Mouse (Mus musculus): Measurements from ENCODE around the gene Idua. TPM values are rescaled to one million over a fixed set of nuclear protein-coding genes. Genes with fewer than 3 reads are reported as not detected.

Gene Idua
- total RNA-seq, 1 experiment from 2014 or later, result 10.7 TPM

GRCm38 (mm10) chr5:108708981-108709731 lies 49.0 kb downstream of the Idua start:
- no peak for ATAC-seq (replicated peaks; ENCODE audit: insufficient number of reproducible peaks, low FRiP score, low TSS enrichment, poor library complexity, severe bottlenecking)

GRCm38 (mm10) chr5:108711968-108712367 lies 51.8 kb downstream of the Idua start:
- no peak for ATAC-seq (replicated peaks; ENCODE audit: insufficient number of reproducible peaks, low FRiP score, low TSS enrichment, poor library complexity, severe bottlenecking)

GRCm38 (mm10) chr5:108713096-108713495 lies 53.0 kb downstream of the Idua start:
- ATAC-seq (replicated peaks; ENCODE audit: insufficient number of reproducible peaks, low FRiP score, low TSS enrichment, poor library complexity, severe bottlenecking), result no peak

- ATAC-seq (replicated peaks; ENCODE audit: insufficient number of reproducible peaks, low FRiP score, low TSS enrichment, poor library complexity, severe bottlenecking), result no peak
These were observed 53.6 kb downstream of the Idua start for GRCm38 (mm10) chr5:108713691-108714090.

- ATAC-seq (replicated peaks; ENCODE audit: insufficient number of reproducible peaks, low FRiP score, low TSS enrichment, poor library complexity, severe bottlenecking), result no peak
These were observed 54.0 kb downstream of the Idua start for GRCm38 (mm10) chr5:108714149-108714548.

- ATAC-seq (replicated peaks; ENCODE audit: insufficient number of reproducible peaks, low FRiP score, low TSS enrichment, poor library complexity, severe bottlenecking), result no peak
These were observed 55.8 kb downstream of the Idua start for GRCm38 (mm10) chr5:108715974-108716373.

- no peak for ATAC-seq (replicated peaks; ENCODE audit: insufficient number of reproducible peaks, low FRiP score, low TSS enrichment, poor library complexity, severe bottlenecking)
These were observed 57.9 kb downstream of the Idua start for GRCm38 (mm10) chr5:108718051-108718450.

GRCm38 (mm10) chr5:108719761-108720160 lies 59.6 kb downstream of the Idua start:
- ATAC-seq (replicated peaks; ENCODE audit: insufficient number of reproducible peaks, low FRiP score, low TSS enrichment, poor library complexity, severe bottlenecking), result no peak

GRCm38 (mm10) chr5:108724006-108724405 lies 63.9 kb downstream of the Idua start:
- ATAC-seq (replicated peaks; ENCODE audit: insufficient number of reproducible peaks, low FRiP score, low TSS enrichment, poor library complexity, severe bottlenecking), result no peak

- no peak; the same call in 1 of the 2 replicates for ATAC-seq (replicated peaks; ENCODE audit: insufficient number of reproducible peaks, low FRiP score, low TSS enrichment, poor library complexity, severe bottlenecking)
These were observed 66.6 kb downstream of the Idua start for GRCm38 (mm10) chr5:108726557-108727248.

GRCm38 (mm10) chr5:108727425-108727824 lies 67.3 kb downstream of the Idua start:
- no peak for ATAC-seq (replicated peaks; ENCODE audit: insufficient number of reproducible peaks, low FRiP score, low TSS enrichment, poor library complexity, severe bottlenecking)

Other genes with a start within 250 kb of the Idua start
- gene Atp5k, start 225.9 kb upstream of the Idua start, total RNA-seq (2017), result 120 to 243 TPM (median 230 TPM) in 3 replicates
- gene Mfsd7a, start 211.4 kb upstream of the Idua start, total RNA-seq (2017), result 0.29 to 0.64 TPM (median 0.49 TPM) in 3 replicates
- 10.9 to 18.0 TPM (median 12.9 TPM) in 3 replicates for gene Pcgf3, start 199.1 kb upstream of the Idua start, total RNA-seq (2017)
- not detected in 3 replicates for gene Cplx1, start 110.3 kb upstream of the Idua start, total RNA-seq (2017)
- 143 to 191 TPM (median 183 TPM) in 3 replicates for gene Gak, start 30.6 kb upstream of the Idua start, total RNA-seq (2017)
- gene Tmem175, start 30.6 kb upstream of the Idua start, total RNA-seq (2017), result 3.9 to 20.9 TPM (median 12.3 TPM) in 3 replicates
- gene Dgkq, start 9.3 kb downstream of the Idua start, total RNA-seq (2017), result 10.8 to 33.6 TPM (median 22.8 TPM) in 3 replicates
- gene Slc26a1, start 15.2 kb downstream of the Idua start, total RNA-seq (2017), result not detected in 3 replicates
- gene Fgfrl1, start 32.1 kb downstream of the Idua start, total RNA-seq (2017), result 0.97 to 2.0 TPM (median 1.6 TPM) in 3 replicates
- not detected in 3 replicates for gene Rnf212, start 114.7 kb downstream of the Idua start, total RNA-seq (2017)
- not detected in 3 replicates for gene Tmed11, start 135.0 kb downstream of the Idua start, total RNA-seq (2017)
- not detected in 3 replicates for gene Vmn2r8, start 148.5 kb downstream of the Idua start, total RNA-seq (2017)
- under 0.01 to 0.19 TPM in 2 of 3 replicates, not detected in the other for gene Vmn2r9, start 192.3 kb downstream of the Idua start, total RNA-seq (2017)

Measured in monocyte, adult 5-6 weeks (primary cell).